Mouse (Mus musculus) heart, embryonic 14.5 days (tissue): ENCODE data around the gene Kalrn. TPM values are rescaled to one million over a fixed set of nuclear protein-coding genes. Genes with fewer than 3 reads are reported as not detected.

Experiments
- ATAC-seq: fragments of 200-750 bp; cut with Nextera tagmentation; 2 replicates; pipeline ENCODE4 v1.8.0; 2017; ENCODE audit warnings: low read depth, moderate TSS enrichment; ENCODE audit not compliant: insufficient number of reproducible peaks, insufficient read depth, low FRiP score
- H3K27ac ChIP-seq, 2 experiments: fragments of 200-500 bp in 1 of 2; fragments of 300-500 bp in 1 of 2; sonication (generic) in 1 of 2; replicated peaks in 1 of 2; 2 replicates each; pipeline ENCODE4 v1.5.1; 2012 to 2014; ENCODE audit warnings: low read depth in 2 of 2, low read length in 2 of 2, control low read depth in 1 of 2, mild to moderate bottlenecking in 1 of 2, mixed read lengths in 1 of 2; ENCODE audit not compliant: control insufficient read depth in 1 of 2, insufficient read depth in 1 of 2
- H3K27me3 ChIP-seq: fragments of 300-500 bp; sonication (generic); 2 replicates; pipeline ENCODE4 v1.6.1; 2014; ENCODE audit warnings: mild to moderate bottlenecking, low read length, control low read depth; ENCODE audit not compliant: control insufficient read depth, insufficient read depth
- H3K36me3 ChIP-seq: fragments of 300-500 bp; sonication (generic); 2 replicates; pipeline ENCODE4 v1.6.1; 2014; ENCODE audit warnings: mild to moderate bottlenecking, control low read depth, low read length, mixed read lengths; ENCODE audit not compliant: control insufficient read depth, insufficient read depth
- H3K4me1 ChIP-seq, 2 experiments: fragments of 200-500 bp in 1 of 2; fragments of 300-500 bp in 1 of 2; sonication (generic) in 1 of 2; 2 replicates each; pipeline ENCODE4 v1.6.1; 2012 to 2014; ENCODE audit warnings: low read length in 2 of 2, control low read depth in 1 of 2, mixed read lengths in 1 of 2; ENCODE audit not compliant: control insufficient read depth in 2 of 2, insufficient read depth in 2 of 2
- H3K4me2 ChIP-seq: fragments of 300-500 bp; sonication (generic); 2 replicates; pipeline ENCODE4 v1.6.1; 2014; ENCODE audit warnings: mild to moderate bottlenecking, low read length
- H3K4me3 ChIP-seq, 2 experiments: fragments of 200-500 bp in 1 of 2; fragments of 300-500 bp in 1 of 2; sonication (generic) in 1 of 2; 2 replicates each; pipeline ENCODE4 v1.5.1; 2012 to 2014; ENCODE audit warnings: low read length in 2 of 2, mild to moderate bottlenecking in 2 of 2, control low read depth in 1 of 2, low read depth in 1 of 2, moderate library complexity in 1 of 2; ENCODE audit not compliant: control insufficient read depth in 1 of 2, insufficient read depth in 1 of 2
- H3K9ac ChIP-seq: fragments of 300-500 bp; sonication (generic); 2 replicates; pipeline ENCODE4 v1.6.1; 2014; ENCODE audit warnings: mild to moderate bottlenecking, low read length
- H3K9me3 ChIP-seq: fragments of 300-500 bp; sonication (generic); 2 replicates; pipeline ENCODE4 v1.6.1; 2016; ENCODE audit warnings: low read length, control low read depth; ENCODE audit not compliant: control insufficient read depth
- WGBS: fragments of 180-500 bp; shearing (Covaris S2); extraction: QIAGEN DNeasy Blood & Tissue Kit; methylation state at CpG from one replicate; pipeline ENCODE4 v1.1.7; 2014; 5-methylcytosine and 5-hydroxymethylcytosine counted together
- polyA plus RNA-seq: library from polyadenylated mRNA; unstranded; fragments of >200 nt; fragmentation: Nextera tagmentation; extraction: Ambion mirVana; gene quantifications from 2 replicates; pipeline ENCODE4 v1.2.1, GENCODE M21; 2014

The Kalrn gene
- polyA plus RNA-seq, 1 experiment from 2014 or later: 33.4 TPM

- Histone ChIP-seq H3K4me2 (no peak overlapping the region), H3K4me3 (no peak overlapping the region), H3K27me3 (no peaks in the 10 kb centered on the region), H3K36me3 (no peaks in the 10 kb centered on the region), H3K9ac (no peak overlapping the region), H3K27ac (no peak overlapping the region), H3K9me3 (no peaks in the 10 kb centered on the region), H3K4me1 (peaks cover 0 to 3% of the 10 kb centered on the region in 2 experiments; a peak in 1 of 4 replicates)
- no peak for ATAC-seq
- WGBS: 83% methylated on average over 6 of the region's 6 CpGs
Observed at GRCm38 (mm10) chr16:33998011-33998410, 575.3 kb downstream of the Kalrn start.

GRCm38 (mm10) chr16:33996030-33996429 is 577.3 kb downstream of the Kalrn start:
- H3K27ac ChIP-seq: no peak overlapping the region
- H3K36me3 ChIP-seq: no peaks in the 10 kb centered on the region
- no peak overlapping the region for H3K4me3 ChIP-seq
- no peaks in the 10 kb centered on the region for H3K27me3 ChIP-seq
- no peak overlapping the region for H3K9ac ChIP-seq
- WGBS: 6% methylated on average over 5 of the region's 5 CpGs
- no peaks in the 10 kb centered on the region for H3K4me1 ChIP-seq
- H3K4me2 ChIP-seq: no peak overlapping the region
- ATAC-seq: no peak
- no peaks in the 10 kb centered on the region for H3K9me3 ChIP-seq

GRCm38 (mm10) chr16:33995496-33995895 is 577.8 kb downstream of the Kalrn start:
- H3K36me3 ChIP-seq: no peaks in the 10 kb centered on the region
- 56% methylated on average over 3 of the region's 3 CpGs for WGBS

GRCm38 (mm10) chr16:33994321-33994720 is 579.0 kb downstream of the Kalrn start:
- H3K27me3 ChIP-seq: no peaks in the 10 kb centered on the region

More at GRCm38 (mm10) chr16:33995496-33995895, 577.8 kb downstream of the Kalrn start:
- Histone ChIP-seq H3K9me3 (no peaks in the 10 kb centered on the region), H3K4me2 (no peak overlapping the region), H3K9ac (no peak overlapping the region), H3K4me3 (no peak overlapping the region), H3K27ac (no peak overlapping the region), H3K4me1 (no peaks in the 10 kb centered on the region), H3K27me3 (no peaks in the 10 kb centered on the region)
- 0 out of 2 replicates have a peak, but pooled peaks have one; percentile 29 for ATAC-seq

GRCm38 (mm10) chr16:33990712-33991111 is 582.6 kb downstream of the Kalrn start:
- Histone ChIP-seq H3K27me3 (no peaks in the 10 kb centered on the region), H3K9ac (no peak overlapping the region), H3K4me3 (no peak overlapping the region), H3K4me1 (no peaks in the 10 kb centered on the region), H3K36me3 (no peaks in the 10 kb centered on the region), H3K27ac (no peak overlapping the region), H3K4me2 (no peak overlapping the region), H3K9me3 (no peaks in the 10 kb centered on the region)
- 75% methylated on average over 4 of the region's 4 CpGs for WGBS
- no peak for ATAC-seq

More at GRCm38 (mm10) chr16:33994321-33994720, 579.0 kb downstream of the Kalrn start:
- H3K4me2 ChIP-seq: no peak overlapping the region
- no peak overlapping the region for H3K9ac ChIP-seq
- no peak overlapping the region for H3K4me3 ChIP-seq
- WGBS: 84% methylated on average over 6 of the region's 6 CpGs
- no peaks in the 10 kb centered on the region for H3K36me3 ChIP-seq
- H3K27ac ChIP-seq: no peak overlapping the region
- ATAC-seq: no peak
- no peaks in the 10 kb centered on the region for H3K4me1 ChIP-seq
- H3K9me3 ChIP-seq: no peaks in the 10 kb centered on the region

- no peaks in the 10 kb centered on the region for H3K27me3 ChIP-seq
- H3K9me3 ChIP-seq: no peaks in the 10 kb centered on the region
- H3K27ac ChIP-seq: no peak overlapping the region
- no peak overlapping the region for H3K4me2 ChIP-seq
- H3K4me1 ChIP-seq: no peaks in the 10 kb centered on the region
- H3K36me3 ChIP-seq: no peaks in the 10 kb centered on the region
- H3K4me3 ChIP-seq: no peak overlapping the region
- H3K9ac ChIP-seq: no peak overlapping the region
- no peak for ATAC-seq
- 70% methylated on average over 1 of the region's 1 CpGs for WGBS
Observed at GRCm38 (mm10) chr16:33989106-33989505, 584.2 kb downstream of the Kalrn start.

- Histone ChIP-seq H3K27ac (no peak overlapping the region), H3K9me3 (no peaks in the 10 kb centered on the region), H3K9ac (no peak overlapping the region), H3K27me3 (no peaks in the 10 kb centered on the region), H3K4me1 (no peaks in the 10 kb centered on the region), H3K36me3 (no peaks in the 10 kb centered on the region), H3K4me3 (no peak overlapping the region), H3K4me2 (no peak overlapping the region)
- no peak for ATAC-seq
- WGBS: 51% methylated on average over 17 of the region's 17 CpGs
Observed at GRCm38 (mm10) chr16:33988358-33989012, 584.8 kb downstream of the Kalrn start.

- ATAC-seq: no peak
- no peaks in the 10 kb centered on the region for H3K4me1 ChIP-seq
- WGBS: 83% methylated on average over 7 of the region's 7 CpGs
- no peaks in the 10 kb centered on the region for H3K9me3 ChIP-seq
- no peaks in the 10 kb centered on the region for H3K36me3 ChIP-seq
- no peak overlapping the region for H3K27ac ChIP-seq
- H3K4me3 ChIP-seq: no peak overlapping the region
- no peak overlapping the region for H3K4me2 ChIP-seq
- no peak overlapping the region for H3K9ac ChIP-seq
- no peaks in the 10 kb centered on the region for H3K27me3 ChIP-seq
Observed at GRCm38 (mm10) chr16:33986993-33987392, 586.3 kb downstream of the Kalrn start.
